Mouse (Mus musculus) heart, embryonic 14.5 days (tissue): ENCODE measurements around the gene Mctp2. TPM values are rescaled to one million over a fixed set of nuclear protein-coding genes. Genes with fewer than 3 reads are reported as not detected.

Experiments used
- ATAC-seq: fragments of 200-750 bp; cut with Nextera tagmentation; 2 replicates; pipeline ENCODE4 v1.8.0; 2017; ENCODE audit warnings: low read depth, moderate TSS enrichment; ENCODE audit not compliant: insufficient number of reproducible peaks, insufficient read depth, low FRiP score
- H3K27ac ChIP-seq, 2 experiments: fragments of 200-500 bp in 1 of 2; fragments of 300-500 bp in 1 of 2; sonication (generic) in 1 of 2; replicated peaks in 1 of 2; 2 replicates each; pipeline ENCODE4 v1.5.1; 2012 to 2014; ENCODE audit warnings: low read depth in 2 of 2, low read length in 2 of 2, control low read depth in 1 of 2, mild to moderate bottlenecking in 1 of 2, mixed read lengths in 1 of 2; ENCODE audit not compliant: control insufficient read depth in 1 of 2, insufficient read depth in 1 of 2
- H3K27me3 ChIP-seq: fragments of 300-500 bp; sonication (generic); 2 replicates; pipeline ENCODE4 v1.6.1; 2014; ENCODE audit warnings: mild to moderate bottlenecking, low read length, control low read depth; ENCODE audit not compliant: control insufficient read depth, insufficient read depth
- H3K36me3 ChIP-seq: fragments of 300-500 bp; sonication (generic); 2 replicates; pipeline ENCODE4 v1.6.1; 2014; ENCODE audit warnings: mild to moderate bottlenecking, control low read depth, low read length, mixed read lengths; ENCODE audit not compliant: control insufficient read depth, insufficient read depth
- H3K4me1 ChIP-seq, 2 experiments: fragments of 200-500 bp in 1 of 2; fragments of 300-500 bp in 1 of 2; sonication (generic) in 1 of 2; 2 replicates each; pipeline ENCODE4 v1.6.1; 2012 to 2014; ENCODE audit warnings: low read length in 2 of 2, control low read depth in 1 of 2, mixed read lengths in 1 of 2; ENCODE audit not compliant: control insufficient read depth in 2 of 2, insufficient read depth in 2 of 2
- H3K4me2 ChIP-seq: fragments of 300-500 bp; sonication (generic); 2 replicates; pipeline ENCODE4 v1.6.1; 2014; ENCODE audit warnings: mild to moderate bottlenecking, low read length
- H3K4me3 ChIP-seq, 2 experiments: fragments of 200-500 bp in 1 of 2; fragments of 300-500 bp in 1 of 2; sonication (generic) in 1 of 2; 2 replicates each; pipeline ENCODE4 v1.5.1; 2012 to 2014; ENCODE audit warnings: low read length in 2 of 2, mild to moderate bottlenecking in 2 of 2, control low read depth in 1 of 2, low read depth in 1 of 2, moderate library complexity in 1 of 2; ENCODE audit not compliant: control insufficient read depth in 1 of 2, insufficient read depth in 1 of 2
- H3K9ac ChIP-seq: fragments of 300-500 bp; sonication (generic); 2 replicates; pipeline ENCODE4 v1.6.1; 2014; ENCODE audit warnings: mild to moderate bottlenecking, low read length
- H3K9me3 ChIP-seq: fragments of 300-500 bp; sonication (generic); 2 replicates; pipeline ENCODE4 v1.6.1; 2016; ENCODE audit warnings: low read length, control low read depth; ENCODE audit not compliant: control insufficient read depth
- WGBS: fragments of 180-500 bp; shearing (Covaris S2); extraction: QIAGEN DNeasy Blood & Tissue Kit; methylation state at CpG from one replicate; pipeline ENCODE4 v1.1.7; 2014; 5-methylcytosine and 5-hydroxymethylcytosine counted together
- polyA plus RNA-seq: library from polyadenylated mRNA; unstranded; fragments of >200 nt; fragmentation: Nextera tagmentation; extraction: Ambion mirVana; gene quantifications from 2 replicates; pipeline ENCODE4 v1.2.1, GENCODE M21; 2014

The Mctp2 gene
- polyA plus RNA-seq, result 0.40 and 0.99 TPM in 2 replicates

GRCm38 (mm10) chr7:72306382-72306841 is at the start of gene Mctp2:
Gene Mctp2 (minus strand): TSS chr7:72306608.
- Histone ChIP-seq H3K9me3 (no peaks in the 10 kb centered on the region), H3K4me3 (peak within 1 kb of the TSS; percentile 52 to 53), H3K36me3 (no peaks in the 10 kb centered on the region), H3K27ac (no peak within 1 kb of the TSS), H3K4me2 (peak within 1 kb of the TSS; percentile 99), H3K27me3 (0 out of 2 replicates have a peak, but pooled peaks cover 2% of the 10 kb centered on the region), H3K4me1 (peaks cover 5 to 7% of the 10 kb centered on the region in 2 experiments; a peak in 3 of 4 replicates), H3K9ac (peak within 1 kb of the TSS; percentile 61)
- ATAC-seq, result peak; percentile 54; the same call in 1 of the 2 replicates
- 1% methylated on average over 28 of the region's 28 CpGs for WGBS

GRCm38 (mm10) chr7:72345901-72346300 is 39.5 kb upstream of the Mctp2 start:
- ATAC-seq, result no peak

DNA sequence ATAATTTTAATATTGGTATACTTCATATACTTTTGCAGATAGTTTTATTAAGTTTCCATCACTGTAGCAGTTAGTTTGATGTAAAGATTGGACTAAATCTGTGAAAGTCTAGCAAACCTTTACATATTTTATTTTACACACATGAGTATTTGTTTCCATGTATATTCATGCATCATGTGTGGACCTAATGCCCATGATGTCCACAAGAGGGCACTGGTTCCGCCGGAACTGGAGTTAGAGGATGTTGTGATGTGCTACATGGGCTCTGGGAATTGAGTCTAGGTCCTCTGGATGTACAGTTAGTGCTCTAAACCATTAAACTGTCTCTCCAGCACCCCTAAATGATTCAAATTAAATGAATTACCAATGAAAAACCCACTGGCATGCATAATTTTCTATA is 37.3 kb upstream of the Mctp2 start:
- WGBS, result 72% methylated on average over 2 of the region's 2 CpGs

More at GRCm38 (mm10) chr7:72345901-72346300, 39.5 kb upstream of the Mctp2 start:
- Histone ChIP-seq H3K4me2 (no peak overlapping the region), H3K9ac (no peak overlapping the region), H3K4me1 (no peaks in the 10 kb centered on the region), H3K9me3 (no peaks in the 10 kb centered on the region), H3K27ac (no peak overlapping the region), H3K27me3 (no peaks in the 10 kb centered on the region), H3K4me3 (no peak overlapping the region), H3K36me3 (no peaks in the 10 kb centered on the region)

GRCm38 (mm10) chr7:72342822-72343221 is 36.4 kb upstream of the Mctp2 start:
- no peak for ATAC-seq
- Histone ChIP-seq H3K9me3 (no peaks in the 10 kb centered on the region), H3K36me3 (no peaks in the 10 kb centered on the region), H3K27me3 (no peaks in the 10 kb centered on the region), H3K4me2 (no peak overlapping the region), H3K4me3 (no peak overlapping the region), H3K9ac (no peak overlapping the region), H3K4me1 (no peaks in the 10 kb centered on the region), H3K27ac (no peak overlapping the region)
- 55% methylated on average over 2 of the region's 2 CpGs for WGBS

More for the DNA sequence above, 37.3 kb upstream of the Mctp2 start:
- Histone ChIP-seq H3K27me3 (no peaks in the 10 kb centered on the region), H3K4me3 (no peak overlapping the region), H3K9me3 (no peaks in the 10 kb centered on the region), H3K4me1 (no peaks in the 10 kb centered on the region), H3K36me3 (no peaks in the 10 kb centered on the region), H3K9ac (no peak overlapping the region), H3K4me2 (no peak overlapping the region), H3K27ac (no peak overlapping the region)
- no peak for ATAC-seq

DNA sequence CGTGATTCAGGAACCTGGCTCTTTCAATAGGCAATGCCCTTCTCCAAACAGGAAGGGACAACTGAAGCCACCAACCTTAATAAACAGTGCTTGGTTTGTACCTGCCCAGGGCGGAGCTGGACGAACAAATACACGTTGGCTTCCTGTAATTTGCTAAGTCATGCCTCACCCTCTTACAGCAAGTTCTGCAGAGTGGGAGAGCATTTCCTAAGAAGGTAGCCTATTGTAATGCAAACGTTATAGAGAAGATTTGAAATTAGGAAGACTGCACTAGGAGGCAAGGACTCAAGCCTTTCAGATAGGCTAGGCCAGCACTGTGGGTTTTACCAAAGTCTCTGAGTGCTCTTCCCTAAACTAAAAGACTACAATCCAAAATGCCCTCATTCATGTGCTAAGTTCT is 19.6 kb upstream of the Mctp2 start:
- Histone ChIP-seq H3K27ac (no peak overlapping the region), H3K9me3 (no peaks in the 10 kb centered on the region), H3K4me3 (no peak overlapping the region), H3K4me1 (no peaks in the 10 kb centered on the region), H3K4me2 (no peak overlapping the region), H3K36me3 (no peaks in the 10 kb centered on the region), H3K9ac (no peak overlapping the region), H3K27me3 (no peaks in the 10 kb centered on the region)
- 67% methylated on average over 5 of the region's 5 CpGs for WGBS
- ATAC-seq, result no peak

- Histone ChIP-seq H3K4me1 (no peaks in the 10 kb centered on the region), H3K27me3 (no peaks in the 10 kb centered on the region), H3K36me3 (no peaks in the 10 kb centered on the region), H3K9me3 (no peaks in the 10 kb centered on the region), H3K4me2 (no peak overlapping the region), H3K4me3 (no peak overlapping the region), H3K9ac (no peak overlapping the region), H3K27ac (no peak overlapping the region)
- ATAC-seq, result no peak
- WGBS, result 71% methylated on average over 4 of the region's 4 CpGs
These were observed 14.5 kb upstream of the Mctp2 start for GRCm38 (mm10) chr7:72320906-72321305.

DNA sequence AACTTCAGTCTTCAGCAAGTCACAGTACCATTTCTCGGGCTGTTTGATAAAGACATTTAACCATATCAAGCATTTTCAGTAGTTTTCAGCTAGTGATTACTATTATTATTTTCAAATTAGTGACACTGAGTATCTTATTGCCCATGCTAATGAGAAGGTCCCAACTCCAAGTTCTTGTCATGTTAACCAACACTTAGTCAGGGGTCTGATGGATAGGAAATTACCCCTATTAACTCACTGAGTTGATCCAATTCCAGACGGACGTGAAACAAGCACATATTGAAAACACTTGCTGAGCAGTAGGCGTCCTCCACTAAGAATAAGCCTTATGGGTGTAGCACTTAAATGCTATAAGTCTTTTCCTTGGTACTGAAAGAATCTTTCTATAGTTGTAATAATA is 14.0 kb upstream of the Mctp2 start:
- no peak overlapping the region for H3K4me3 ChIP-seq
- no peaks in the 10 kb centered on the region for H3K27me3 ChIP-seq
- H3K9ac ChIP-seq, result no peak overlapping the region
- 82% methylated on average over 4 of the region's 4 CpGs for WGBS
- ATAC-seq, result no peak
- no peaks in the 10 kb centered on the region for H3K4me1 ChIP-seq
- no peaks in the 10 kb centered on the region for H3K36me3 ChIP-seq
- H3K9me3 ChIP-seq, result no peaks in the 10 kb centered on the region
- H3K4me2 ChIP-seq, result no peak overlapping the region
- H3K27ac ChIP-seq, result no peak overlapping the region

- H3K4me1 ChIP-seq, result no peaks in the 10 kb centered on the region
- no peaks in the 10 kb centered on the region for H3K36me3 ChIP-seq
- WGBS, result 62% methylated on average over 9 of the region's 9 CpGs
- H3K9me3 ChIP-seq, result no peaks in the 10 kb centered on the region
- ATAC-seq, result no peak
- H3K4me2 ChIP-seq, result no peak overlapping the region
- no peak overlapping the region for H3K4me3 ChIP-seq
- H3K9ac ChIP-seq, result no peak overlapping the region
- H3K27ac ChIP-seq, result no peak overlapping the region
- H3K27me3 ChIP-seq, result no peaks in the 10 kb centered on the region
These were observed 8.1 kb upstream of the Mctp2 start for GRCm38 (mm10) chr7:72314395-72315060.
